Mouse (Mus musculus): ENCODE results near the gene Pdhx. TPM values are rescaled to one million over a fixed set of nuclear protein-coding genes. Genes with fewer than 3 reads are reported as not detected.

The Pdhx gene
- 13.9 to 16.0 TPM (median 14.9 TPM) in 4 replicates for total RNA-seq (2023; ENCODE audit: inconsistent age)

GRCm38 (mm10) chr2:103073219-103073982, at the start of gene Pdhx, which contains the start of gene Apip:
Pdhx (minus strand) TSS chr2:103073513.
Apip (plus strand) TSS chr2:103073675.

Other genes with a start within 250 kb of the Pdhx start
- 92.5 to 108 TPM (median 99.5 TPM) in 4 replicates for gene Cd44, start 171.8 kb downstream of the Pdhx start, total RNA-seq (2023; ENCODE audit: inconsistent age)
- gene Apip, start 162 bp upstream of the Pdhx start, total RNA-seq (2023; ENCODE audit: inconsistent age): 18.9 to 38.2 TPM (median 27.7 TPM) in 4 replicates
- not detected in 4 replicates for gene Ehf, start 229.8 kb upstream of the Pdhx start, total RNA-seq (2023; ENCODE audit: inconsistent age)

Measured in B cell, adult (primary cell).